Mouse (Mus musculus): ENCODE data around the gene Tmco1. TPM values are rescaled to one million over a fixed set of nuclear protein-coding genes. Genes with fewer than 3 reads are reported as not detected.

Gene Tmco1
- polyA plus RNA-seq, 1 experiment from 2014 or later = 125 TPM

DNA sequence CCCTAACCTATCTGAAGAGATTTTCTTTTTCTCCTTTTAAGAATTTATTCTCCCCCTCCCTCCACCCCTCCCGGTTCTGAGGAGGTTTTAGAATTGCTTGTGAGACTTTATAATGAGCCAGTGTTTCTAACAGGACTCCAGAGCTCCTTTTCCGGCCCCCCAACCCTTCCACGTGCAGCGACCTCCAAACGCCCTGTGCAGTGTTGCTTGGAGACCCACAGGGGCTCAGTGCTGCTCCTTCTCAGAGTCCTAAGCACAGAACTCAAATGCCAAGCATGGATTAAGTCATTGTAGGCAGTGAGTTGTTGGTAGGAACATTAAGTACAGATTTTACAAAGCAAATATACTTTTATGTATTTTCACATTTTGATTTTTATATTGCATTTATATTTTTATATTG, 55.1 kb downstream of the Tmco1 start:
- H3K4me1 ChIP-seq (ENCODE audit: insufficient read depth, low read length) = no peaks in the 10 kb centered on the region
- no peaks in the 10 kb centered on the region for H3K9me3 ChIP-seq (ENCODE audit: low read length)
- peaks cover 15% of the 10 kb centered on the region; the same call in 1 of the 2 replicates for H3K36me3 ChIP-seq (ENCODE audit: insufficient read depth, low read length)
- H3K4me3 ChIP-seq (ENCODE audit: low read length) = no peak overlapping the region
- H3K27ac ChIP-seq (ENCODE audit: low read length) = no peak overlapping the region
- 62% methylated on average over 5 of the region's 5 CpGs for WGBS
- H3K27me3 ChIP-seq (ENCODE audit: insufficient read depth, low read length) = no peaks in the 10 kb centered on the region
- H3K4me2 ChIP-seq (replicated peaks; ENCODE audit: low read depth, low read length) = no peak overlapping the region
- ATAC-seq (ENCODE audit: low FRiP score, low TSS enrichment) = no peak
- no peak overlapping the region for H3K9ac ChIP-seq (replicated peaks; ENCODE audit: low read length)

DNA sequence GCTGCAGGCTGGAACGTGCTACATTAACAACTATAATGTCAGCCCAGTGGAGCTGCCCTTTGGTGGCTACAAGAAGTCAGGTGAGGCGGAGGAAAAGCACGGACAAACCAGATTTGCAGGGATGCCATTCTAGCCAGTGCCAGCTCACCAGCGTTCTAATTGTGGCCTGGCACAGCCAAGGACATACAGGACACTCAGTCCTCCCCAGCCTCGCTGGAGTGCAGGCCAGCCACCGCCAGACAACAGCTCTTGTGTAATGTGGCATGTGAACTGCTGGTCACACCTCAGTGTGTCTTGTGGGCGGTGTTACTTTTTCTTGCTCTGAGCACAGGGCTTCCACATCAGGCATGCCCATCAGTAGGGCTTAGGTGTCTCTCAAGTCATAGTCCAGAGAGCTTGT, 57.6 kb downstream of the Tmco1 start:
- no peak for ATAC-seq (ENCODE audit: low FRiP score, low TSS enrichment)
- H3K4me2 ChIP-seq (replicated peaks; ENCODE audit: low read depth, low read length) = no peak overlapping the region
- no peak overlapping the region for H3K27ac ChIP-seq (ENCODE audit: low read length)
- H3K4me1 ChIP-seq (ENCODE audit: insufficient read depth, low read length) = no peaks in the 10 kb centered on the region
- 85% methylated on average over 7 of the region's 7 CpGs for WGBS
- no peak overlapping the region for H3K4me3 ChIP-seq (ENCODE audit: low read length)
- H3K36me3 ChIP-seq (ENCODE audit: insufficient read depth, low read length) = peaks cover 13% of the 10 kb centered on the region; the same call in 1 of the 2 replicates
- no peaks in the 10 kb centered on the region for H3K27me3 ChIP-seq (ENCODE audit: insufficient read depth, low read length)
- no peaks in the 10 kb centered on the region for H3K9me3 ChIP-seq (ENCODE audit: low read length)
- H3K9ac ChIP-seq (replicated peaks; ENCODE audit: low read length) = no peak overlapping the region

DNA sequence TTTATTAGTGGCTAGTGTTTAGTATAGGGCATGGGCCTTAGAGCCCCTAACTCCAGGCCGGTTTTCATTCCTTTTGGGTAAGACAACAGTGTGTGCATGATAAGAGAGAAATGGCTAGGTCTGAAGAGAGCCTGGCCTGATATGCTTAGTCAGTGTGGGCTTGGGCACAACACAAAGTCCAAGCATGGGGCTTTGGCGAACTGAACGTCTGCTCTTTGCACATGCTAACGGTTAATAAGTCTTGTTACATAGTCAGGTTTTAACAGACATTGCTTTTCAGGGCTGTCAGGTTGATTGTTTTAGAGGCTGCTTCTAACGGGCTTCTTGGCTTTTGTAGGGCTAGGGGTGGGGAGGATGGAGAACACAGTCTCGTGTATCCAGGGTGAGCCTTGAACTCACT, 58.4 kb downstream of the Tmco1 start:
- no peak for ATAC-seq (ENCODE audit: low FRiP score, low TSS enrichment)
- Histone ChIP-seq H3K4me2 (replicated peaks; ENCODE audit: low read depth, low read length) (no peak overlapping the region), H3K4me3 (ENCODE audit: low read length) (no peak overlapping the region), H3K4me1 (ENCODE audit: insufficient read depth, low read length) (no peaks in the 10 kb centered on the region), H3K27me3 (ENCODE audit: insufficient read depth, low read length) (no peaks in the 10 kb centered on the region), H3K9ac (replicated peaks; ENCODE audit: low read length) (no peak overlapping the region), H3K36me3 (ENCODE audit: insufficient read depth, low read length) (peaks cover 9% of the 10 kb centered on the region; the same call in 1 of the 2 replicates), H3K9me3 (ENCODE audit: low read length) (no peaks in the 10 kb centered on the region), H3K27ac (ENCODE audit: low read length) (no peak overlapping the region)
- WGBS = 89% methylated on average over 6 of the region's 6 CpGs

DNA sequence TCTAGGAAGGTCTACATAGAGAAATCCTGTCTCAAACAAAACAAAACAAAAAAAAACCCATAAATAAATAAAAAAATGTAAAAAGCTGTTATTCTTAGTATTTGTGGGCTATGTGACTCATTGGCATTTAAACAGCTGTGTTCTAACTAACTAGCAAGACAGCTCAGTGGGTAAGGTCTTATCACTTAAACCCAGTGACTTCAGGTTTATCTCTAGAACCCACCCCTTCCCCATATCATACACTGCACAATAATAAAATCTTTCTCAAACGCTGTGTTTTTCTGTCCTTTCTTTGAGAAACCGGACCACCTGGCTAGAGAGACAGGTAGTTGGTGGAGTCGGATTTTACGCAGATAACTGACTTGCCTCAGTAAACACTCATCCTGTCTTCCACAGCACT, 59.8 kb downstream of the Tmco1 start:
- H3K27me3 ChIP-seq (ENCODE audit: insufficient read depth, low read length) = no peaks in the 10 kb centered on the region
- WGBS = 96% methylated on average over 4 of the region's 4 CpGs
- H3K4me1 ChIP-seq (ENCODE audit: insufficient read depth, low read length) = no peaks in the 10 kb centered on the region
- peaks cover 9% of the 10 kb centered on the region; the same call in 1 of the 2 replicates for H3K36me3 ChIP-seq (ENCODE audit: insufficient read depth, low read length)
- H3K4me2 ChIP-seq (replicated peaks; ENCODE audit: low read depth, low read length) = no peak overlapping the region
- no peak overlapping the region for H3K9ac ChIP-seq (replicated peaks; ENCODE audit: low read length)
- H3K4me3 ChIP-seq (ENCODE audit: low read length) = no peak overlapping the region
- H3K27ac ChIP-seq (ENCODE audit: low read length) = no peak overlapping the region
- no peak for ATAC-seq (ENCODE audit: low FRiP score, low TSS enrichment)
- H3K9me3 ChIP-seq (ENCODE audit: low read length) = no peaks in the 10 kb centered on the region

DNA sequence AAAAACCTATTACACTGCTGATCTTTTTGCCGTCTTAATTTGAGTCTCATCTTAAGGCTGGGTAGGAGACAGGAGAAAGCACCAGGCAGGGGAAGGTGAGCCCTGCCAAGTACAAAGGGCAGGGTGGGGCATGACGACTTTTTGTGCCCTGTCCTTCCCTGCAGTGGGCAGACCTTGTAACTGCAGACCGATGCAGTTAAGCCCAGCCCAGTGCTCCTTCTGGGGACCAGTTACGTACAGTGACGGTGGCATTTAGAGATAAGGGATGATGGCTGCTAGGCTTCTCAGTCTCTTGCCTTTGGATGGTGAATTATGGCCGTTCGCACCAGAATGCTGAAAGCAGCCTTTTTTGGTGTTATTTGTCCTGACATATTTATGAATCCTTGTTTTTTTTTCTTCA, 60.3 kb downstream of the Tmco1 start:
- Histone ChIP-seq H3K27ac (ENCODE audit: low read length) (no peak overlapping the region), H3K27me3 (ENCODE audit: insufficient read depth, low read length) (no peaks in the 10 kb centered on the region), H3K9ac (replicated peaks; ENCODE audit: low read length) (no peak overlapping the region), H3K4me3 (ENCODE audit: low read length) (no peak overlapping the region), H3K9me3 (ENCODE audit: low read length) (no peaks in the 10 kb centered on the region), H3K4me2 (replicated peaks; ENCODE audit: low read depth, low read length) (no peak overlapping the region), H3K4me1 (ENCODE audit: insufficient read depth, low read length) (no peaks in the 10 kb centered on the region), H3K36me3 (ENCODE audit: insufficient read depth, low read length) (peaks cover 9% of the 10 kb centered on the region; the same call in 1 of the 2 replicates)
- 80% methylated on average over 7 of the region's 7 CpGs for WGBS
- ATAC-seq (ENCODE audit: low FRiP score, low TSS enrichment) = no peak

DNA sequence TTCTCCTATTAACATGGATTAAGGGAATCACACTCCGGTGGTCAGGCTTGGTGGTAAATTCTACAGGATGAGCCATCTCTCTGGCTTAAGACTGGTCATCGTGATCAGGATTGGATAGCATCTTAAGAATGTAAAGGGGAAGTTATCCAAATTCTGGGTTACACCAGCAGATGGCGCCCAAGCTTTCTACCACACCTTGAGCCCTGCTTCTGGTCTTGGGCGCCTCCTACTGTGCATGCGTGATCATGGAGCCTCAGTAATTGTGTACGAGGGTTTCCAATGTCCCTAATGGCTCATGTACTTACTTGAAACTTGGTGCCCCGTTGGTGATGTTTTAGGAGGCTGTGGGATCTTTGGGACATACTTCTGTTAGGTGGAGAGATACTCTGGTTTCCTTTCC, 61.7 kb downstream of the Tmco1 start:
- H3K27me3 ChIP-seq (ENCODE audit: insufficient read depth, low read length) = no peaks in the 10 kb centered on the region
- whole genome bisulfite sequencing = 13% methylated on average over 7 of the region's 7 CpGs

DNA sequence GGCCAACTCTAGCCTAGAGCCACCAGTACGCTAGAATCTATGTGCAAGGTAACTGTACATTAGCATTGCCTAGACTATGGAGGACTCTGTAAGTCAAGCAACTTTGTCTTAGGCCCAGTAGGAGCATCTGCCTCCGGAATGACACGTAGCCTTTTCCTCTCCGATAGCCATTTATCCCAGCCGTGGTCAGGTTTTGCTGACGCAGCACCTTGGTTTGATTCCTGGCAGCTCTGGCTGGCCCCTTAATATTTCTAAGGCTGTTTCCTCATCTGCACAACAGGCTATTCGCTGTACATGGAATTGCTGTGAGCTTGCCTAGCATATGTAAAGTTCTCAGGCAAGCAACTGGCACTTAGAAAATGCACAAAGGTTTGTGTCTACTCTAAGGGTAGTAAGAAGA, 64.6 kb downstream of the Tmco1 start:
- WGBS = 91% methylated on average over 7 of the region's 7 CpGs

More for the DNA sequence above, 61.7 kb downstream of the Tmco1 start:
- Histone ChIP-seq H3K9ac (replicated peaks; ENCODE audit: low read length) (no peak overlapping the region), H3K4me3 (ENCODE audit: low read length) (no peak overlapping the region), H3K4me1 (ENCODE audit: insufficient read depth, low read length) (peaks cover 8% of the 10 kb centered on the region; the same call in 1 of the 2 replicates), H3K27ac (ENCODE audit: low read length) (no peak overlapping the region), H3K9me3 (ENCODE audit: low read length) (no peaks in the 10 kb centered on the region), H3K36me3 (ENCODE audit: insufficient read depth, low read length) (peaks cover 9% of the 10 kb centered on the region; the same call in 1 of the 2 replicates), H3K4me2 (replicated peaks; ENCODE audit: low read depth, low read length) (no peak overlapping the region)
- peak; percentile 37; the same call in 1 of the 2 replicates for ATAC-seq (ENCODE audit: low FRiP score, low TSS enrichment)

DNA sequence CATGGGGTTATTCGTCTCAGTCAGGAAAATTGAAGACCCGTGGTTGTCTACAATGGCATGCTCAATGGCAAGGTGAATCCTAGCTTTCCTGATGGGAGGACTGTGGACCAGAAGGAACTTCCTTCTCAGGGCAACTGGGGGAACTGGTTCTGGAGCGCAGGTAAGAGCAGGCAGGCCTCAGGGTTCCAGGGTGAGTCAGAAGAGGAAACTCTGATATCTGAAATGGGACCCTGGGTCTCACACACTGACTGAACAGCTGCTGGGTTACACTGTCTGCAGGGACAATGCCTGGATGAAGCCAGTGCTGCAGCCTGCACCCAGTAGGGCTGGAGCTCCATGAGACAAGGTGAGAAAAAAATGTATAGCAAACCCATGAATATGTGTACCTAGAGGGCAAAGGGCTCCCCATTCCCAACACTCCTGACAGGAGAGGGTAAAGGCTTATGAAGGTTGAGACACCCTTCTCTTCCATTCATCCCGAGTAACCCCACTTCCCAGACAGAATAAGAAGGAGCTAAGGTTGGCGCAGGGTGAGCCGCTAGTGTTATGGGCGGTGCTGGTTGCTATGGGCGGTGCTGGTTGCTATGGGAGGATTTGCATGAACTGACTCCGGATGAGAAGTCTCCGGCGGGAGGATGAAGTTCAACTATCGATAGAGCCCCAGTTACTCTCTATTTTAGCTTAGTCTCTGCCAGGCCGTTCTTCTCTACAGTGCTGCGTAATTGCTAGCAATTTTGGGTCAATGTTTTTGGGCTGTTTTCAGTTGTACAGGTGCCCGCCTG, 66.0 kb downstream of the Tmco1 start:
- ATAC-seq (ENCODE audit: low FRiP score, low TSS enrichment) = peak; percentile 84
- peak overlapping the region; percentile 30 for H3K4me2 ChIP-seq (replicated peaks; ENCODE audit: low read depth, low read length)

More for the DNA sequence above, 64.6 kb downstream of the Tmco1 start:
- Histone ChIP-seq H3K36me3 (ENCODE audit: insufficient read depth, low read length) (0 out of 2 replicates have a peak, but pooled peaks cover 3% of the 10 kb centered on the region), H3K4me1 (ENCODE audit: insufficient read depth, low read length) (peaks cover 8% of the 10 kb centered on the region; the same call in 1 of the 2 replicates), H3K9ac (replicated peaks; ENCODE audit: low read length) (no peak overlapping the region), H3K4me3 (ENCODE audit: low read length) (no peak overlapping the region), H3K9me3 (ENCODE audit: low read length) (no peaks in the 10 kb centered on the region), H3K27me3 (ENCODE audit: insufficient read depth, low read length) (no peaks in the 10 kb centered on the region), H3K4me2 (replicated peaks; ENCODE audit: low read depth, low read length) (no peak overlapping the region), H3K27ac (ENCODE audit: low read length) (no peak overlapping the region)
- ATAC-seq (ENCODE audit: low FRiP score, low TSS enrichment) = no peak

DNA sequence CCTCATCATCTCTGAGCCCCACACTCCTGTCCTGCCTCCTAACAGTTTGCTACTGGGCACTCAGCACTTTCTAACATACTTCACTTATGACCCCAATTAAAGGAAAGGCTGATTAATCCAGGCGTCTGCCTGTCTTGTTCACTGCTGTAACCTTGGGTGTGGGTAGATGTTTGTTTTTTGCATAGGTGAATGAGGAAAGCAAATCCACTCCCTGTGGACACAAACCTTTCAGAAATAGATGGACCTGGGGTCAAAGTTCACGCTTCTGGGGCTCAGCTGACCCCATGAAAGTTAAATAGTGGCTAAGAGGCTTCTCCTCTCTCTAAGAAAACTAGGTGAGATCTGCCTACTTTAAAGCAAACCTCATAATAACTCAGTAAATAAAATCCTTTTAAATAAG, 66.8 kb downstream of the Tmco1 start:
- ATAC-seq (ENCODE audit: low FRiP score, low TSS enrichment) = peak; percentile 47
- no peaks in the 10 kb centered on the region for H3K27me3 ChIP-seq (ENCODE audit: insufficient read depth, low read length)
- no peak overlapping the region for H3K9ac ChIP-seq (replicated peaks; ENCODE audit: low read length)
- peaks cover 8% of the 10 kb centered on the region; the same call in 1 of the 2 replicates for H3K4me1 ChIP-seq (ENCODE audit: insufficient read depth, low read length)
- H3K4me3 ChIP-seq (ENCODE audit: low read length) = no peak overlapping the region
- H3K36me3 ChIP-seq (ENCODE audit: insufficient read depth, low read length) = 0 out of 2 replicates have a peak, but pooled peaks cover 3% of the 10 kb centered on the region
- H3K4me2 ChIP-seq (replicated peaks; ENCODE audit: low read depth, low read length) = peak overlapping the region; percentile 30
- WGBS = 43% methylated on average over 2 of the region's 2 CpGs
- no peaks in the 10 kb centered on the region for H3K9me3 ChIP-seq (ENCODE audit: low read length)
- H3K27ac ChIP-seq (ENCODE audit: low read length) = no peak overlapping the region

More for the DNA sequence above, 66.0 kb downstream of the Tmco1 start:
- Histone ChIP-seq H3K36me3 (ENCODE audit: insufficient read depth, low read length) (0 out of 2 replicates have a peak, but pooled peaks cover 3% of the 10 kb centered on the region), H3K27me3 (ENCODE audit: insufficient read depth, low read length) (no peaks in the 10 kb centered on the region), H3K9ac (replicated peaks; ENCODE audit: low read length) (no peak overlapping the region), H3K27ac (ENCODE audit: low read length) (no peak overlapping the region), H3K4me1 (ENCODE audit: insufficient read depth, low read length) (peaks cover 8% of the 10 kb centered on the region; the same call in 1 of the 2 replicates), H3K9me3 (ENCODE audit: low read length) (no peaks in the 10 kb centered on the region), H3K4me3 (ENCODE audit: low read length) (no peak overlapping the region)
- WGBS = 19% methylated on average over 15 of the region's 15 CpGs

DNA sequence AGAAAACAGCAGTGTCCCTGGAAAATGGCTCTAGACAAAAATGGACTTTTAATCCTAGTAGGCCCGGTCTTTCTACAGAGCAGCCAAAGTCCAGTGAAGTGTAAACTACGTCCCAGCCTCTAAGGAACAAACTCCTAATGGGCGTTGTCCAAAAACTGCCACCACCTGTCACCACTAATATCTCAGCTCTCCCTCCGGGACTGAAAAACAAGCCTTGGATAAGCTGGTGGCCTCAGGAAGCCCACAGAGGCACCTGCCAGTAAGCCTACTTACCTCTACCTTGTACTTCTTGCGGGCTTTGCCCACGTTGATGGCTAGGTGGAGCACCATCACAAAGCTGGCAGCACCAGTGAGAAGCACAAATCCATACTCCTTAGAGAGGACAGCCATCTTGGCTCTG, 69.8 kb downstream of the Tmco1 start:
- Histone ChIP-seq H3K9me3 (ENCODE audit: low read length) (no peaks in the 10 kb centered on the region), H3K27ac (ENCODE audit: low read length) (no peak overlapping the region), H3K9ac (replicated peaks; ENCODE audit: low read length) (no peak overlapping the region), H3K27me3 (ENCODE audit: insufficient read depth, low read length) (no peaks in the 10 kb centered on the region), H3K4me3 (ENCODE audit: low read length) (no peak overlapping the region), H3K4me2 (replicated peaks; ENCODE audit: low read depth, low read length) (no peak overlapping the region), H3K36me3 (ENCODE audit: insufficient read depth, low read length) (0 out of 2 replicates have a peak, but pooled peaks cover 3% of the 10 kb centered on the region), H3K4me1 (ENCODE audit: insufficient read depth, low read length) (peaks cover 8% of the 10 kb centered on the region; the same call in 1 of the 2 replicates)
- WGBS = 70% methylated on average over 6 of the region's 6 CpGs
- ATAC-seq (ENCODE audit: low FRiP score, low TSS enrichment) = no peak
